Mouse (Mus musculus) kidney, adult 18-20 months (tissue): ENCODE data around the gene Cox6b2.

Source experiments
- DNase-seq: peaks from one replicate; pipeline ENCODE4 v3.0.0; 2021

Cox6b2 gene

DNA sequence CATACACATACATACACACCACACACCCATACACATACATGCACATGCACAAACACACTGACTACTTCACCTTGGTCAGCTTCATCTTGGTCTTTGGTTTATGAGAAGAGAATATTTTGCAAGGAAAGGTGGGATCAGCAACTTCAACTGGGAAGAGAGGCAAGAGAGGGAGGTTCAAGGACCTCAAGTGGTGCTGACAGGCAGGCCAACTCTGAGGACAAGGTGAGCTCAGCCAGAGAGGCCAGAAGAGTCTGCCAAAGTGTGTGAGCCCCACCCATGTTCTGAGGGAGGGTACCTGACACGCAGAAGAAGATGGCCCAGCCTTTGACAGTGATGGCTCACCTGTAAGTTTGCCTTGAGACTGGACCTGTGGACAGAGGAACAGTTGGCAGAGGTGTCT lies 6.8 kb upstream of the Cox6b2 start:
- DNase-seq, result no peak

- DNase-seq, result peak; percentile 55
Measured at GRCm38 (mm10) chr7:4751971-4752820, 698 bp downstream of the Cox6b2 start.

- no peak for DNase-seq
Measured at GRCm38 (mm10) chr7:4749169-4749568, 3.7 kb downstream of the Cox6b2 start.

DNA sequence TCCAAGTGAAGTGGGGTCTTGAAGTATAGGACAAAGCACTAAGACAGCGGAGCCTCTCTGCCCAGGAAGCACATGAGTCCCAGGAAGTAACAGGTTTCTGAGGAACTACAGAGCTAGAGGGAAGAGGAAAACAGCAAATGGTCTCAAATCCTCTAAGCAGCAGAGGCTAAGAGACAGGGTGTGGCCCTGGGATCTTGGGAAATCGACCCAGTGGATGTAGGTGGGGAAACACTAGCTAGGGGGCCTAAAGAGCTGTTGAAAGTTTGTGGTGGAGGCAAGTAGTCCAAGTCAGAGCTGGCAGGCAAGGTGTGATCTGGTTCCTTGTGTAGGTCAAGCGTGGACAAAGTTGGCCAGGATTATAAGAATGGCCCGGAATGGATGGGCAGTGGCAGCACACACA lies 4.6 kb downstream of the Cox6b2 start:
- no peak for DNase-seq

DNA sequence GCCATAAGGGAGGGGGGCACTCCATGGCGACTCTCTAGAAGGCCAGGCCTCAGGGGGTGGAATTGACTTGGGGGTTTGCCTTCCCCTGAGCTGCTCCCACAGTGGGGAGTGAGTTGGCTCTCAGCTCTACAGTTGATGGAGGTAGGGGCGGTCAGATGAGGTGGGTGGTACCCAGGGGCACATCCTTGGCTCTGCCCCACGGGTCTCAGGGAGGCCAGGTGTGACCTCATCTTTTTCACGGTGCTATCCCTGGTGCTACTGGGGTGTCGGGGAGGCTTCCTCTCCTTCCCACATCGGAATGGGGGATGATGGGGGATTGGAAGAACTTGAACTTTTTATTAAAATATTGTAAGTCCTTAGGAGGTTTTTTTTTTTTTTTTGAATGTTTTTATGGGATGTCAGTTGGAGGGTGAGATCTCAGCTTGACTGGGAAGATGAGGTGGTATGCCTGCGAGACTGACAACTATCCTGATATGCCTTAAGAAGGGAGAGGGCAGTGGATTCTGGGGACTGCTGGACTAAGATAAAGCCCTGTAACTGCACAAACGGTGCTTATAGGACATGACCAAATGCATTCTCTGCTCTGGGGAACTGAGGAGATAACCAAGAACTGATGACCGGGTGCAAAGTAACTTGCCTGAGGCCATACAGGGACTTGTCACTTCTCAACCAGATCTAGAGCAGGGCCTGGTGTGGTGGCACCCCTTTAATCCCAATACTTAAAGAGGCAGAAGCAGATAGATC lies 5.6 kb downstream of the Cox6b2 start:
- DNase-seq, result no peak

GRCm38 (mm10) chr7:4746326-4746980 lies 6.4 kb downstream of the Cox6b2 start:
- no peak for DNase-seq

DNA sequence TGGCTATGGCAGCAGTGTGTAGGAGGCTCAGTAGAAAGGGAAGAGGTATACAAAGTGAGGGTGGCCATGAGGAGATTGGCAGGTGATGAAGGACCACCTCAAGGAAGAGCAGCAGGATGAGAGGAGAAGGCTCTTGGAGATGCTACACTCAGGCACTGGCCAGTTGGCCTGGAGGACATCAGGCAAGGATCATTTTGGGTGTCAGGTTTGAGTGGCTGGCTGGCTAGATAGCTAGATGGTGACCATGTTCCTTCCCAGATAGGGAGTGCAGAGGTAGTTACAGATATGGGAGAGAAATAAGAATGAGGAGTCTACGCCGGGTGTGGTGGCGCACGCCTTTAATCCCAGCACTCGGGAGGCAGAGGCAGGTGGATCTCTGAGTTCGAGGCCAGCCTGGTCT lies 8.0 kb downstream of the Cox6b2 start:
- no peak for DNase-seq

DNA sequence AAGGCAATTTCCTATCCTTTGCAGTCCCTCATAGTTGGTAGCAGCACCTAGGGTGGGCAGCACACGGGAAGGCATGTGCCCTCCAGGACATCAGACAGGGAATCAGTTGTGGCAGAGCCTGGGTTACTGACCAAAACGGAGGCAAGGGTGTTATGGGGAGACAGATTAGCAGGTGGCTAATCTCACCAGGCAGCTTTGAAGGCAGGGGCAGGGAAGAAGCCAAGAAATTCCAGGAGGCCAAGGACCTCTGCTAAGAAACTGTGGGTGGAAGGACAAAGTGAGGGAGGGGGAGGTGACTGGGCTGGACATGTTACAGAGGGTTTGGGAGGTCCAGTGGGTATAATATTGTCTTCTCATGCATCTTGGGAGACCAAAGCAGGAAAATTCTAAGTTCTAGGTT lies 9.5 kb downstream of the Cox6b2 start:
- no peak for DNase-seq

DNA sequence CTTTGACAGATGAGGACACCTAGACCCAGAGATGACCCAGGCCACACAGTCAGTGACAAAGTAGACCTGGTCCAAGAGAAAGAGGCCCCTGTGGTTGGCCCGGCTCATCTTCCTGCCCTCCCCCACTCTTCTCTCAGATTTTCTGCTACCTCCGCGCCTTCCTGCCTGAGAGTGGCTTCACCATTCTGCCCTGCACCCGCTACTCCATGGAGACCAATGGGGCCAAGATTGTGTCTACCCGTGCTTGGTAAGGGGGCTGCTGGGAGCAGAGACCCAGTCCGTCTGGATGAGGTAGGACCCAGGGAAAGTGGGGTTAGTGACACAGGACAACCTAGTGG lies 10.4 kb downstream of the Cox6b2 start:
- no peak for DNase-seq

GRCm38 (mm10) chr7:4741672-4742481 lies 11.0 kb downstream of the Cox6b2 start:
- no peak for DNase-seq

- peak; percentile 81 for DNase-seq
Measured at GRCm38 (mm10) chr7:4741151-4741550, 11.7 kb downstream of the Cox6b2 start.

- no peak for DNase-seq
Measured at GRCm38 (mm10) chr7:4740309-4740727, 12.6 kb downstream of the Cox6b2 start.

- peak; percentile 97 for DNase-seq
Measured at GRCm38 (mm10) chr7:4739544-4740275, 13.2 kb downstream of the Cox6b2 start, which contains the start of gene Kmt5c. TSS of gene Kmt5c (plus strand) at chr7:4740115.

- no peak for DNase-seq
Measured at GRCm38 (mm10) chr7:4739041-4739543, 13.8 kb downstream of the Cox6b2 start.

- peak; percentile 44 for DNase-seq
Measured at GRCm38 (mm10) chr7:4732968-4733392, 19.9 kb downstream of the Cox6b2 start.

GRCm38 (mm10) chr7:4731090-4731489 lies 21.8 kb downstream of the Cox6b2 start:
- DNase-seq, result no peak

DNA sequence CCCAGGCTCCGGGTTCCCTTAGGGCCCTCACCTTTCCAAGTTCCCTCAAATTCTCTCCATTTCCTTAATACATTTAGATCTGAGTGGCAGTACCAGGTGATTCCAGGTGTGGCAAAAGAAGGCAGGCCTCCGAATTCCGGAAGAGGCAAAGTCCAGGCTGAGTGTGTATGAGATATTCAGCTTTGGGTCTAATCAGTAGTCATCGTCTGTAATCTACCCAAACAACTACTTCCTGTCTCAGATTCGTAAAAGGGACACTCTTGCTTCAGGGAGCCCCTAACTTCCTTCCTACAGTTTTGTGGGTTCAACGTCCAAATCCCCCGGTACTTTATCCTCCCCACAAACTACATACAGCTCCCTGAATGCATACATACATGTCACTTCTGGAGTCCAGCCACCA lies 27.7 kb downstream of the Cox6b2 start, which contains the start of gene Tmem150b:
Tmem150b (minus strand) TSS at position 81 of the 400 bp plus-strand sequence.
- DNase-seq, result no peak

- no peak for DNase-seq
Measured at GRCm38 (mm10) chr7:4724359-4724758, 28.5 kb downstream of the Cox6b2 start.

DNA sequence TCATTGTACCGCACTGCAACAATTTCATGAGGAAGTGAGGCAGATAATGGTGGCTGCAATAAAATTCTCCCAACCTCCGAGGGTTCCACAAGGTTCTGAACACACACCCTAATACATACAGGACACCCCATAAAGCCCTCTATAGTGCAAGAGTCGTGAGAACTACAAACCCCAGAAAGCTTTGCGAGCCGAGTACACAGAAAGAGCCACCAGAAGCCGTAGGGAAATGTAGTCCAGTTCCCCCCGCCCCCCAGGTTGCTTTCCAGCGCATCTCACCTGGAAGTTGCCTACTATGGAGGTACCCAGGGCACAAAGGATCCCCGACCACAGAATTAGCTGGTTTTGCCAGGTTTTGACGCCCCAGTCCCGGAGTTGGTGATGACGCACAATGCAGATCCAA lies 29.4 kb downstream of the Cox6b2 start:
- DNase-seq, result peak; percentile 21

- DNase-seq, result no peak
Measured at GRCm38 (mm10) chr7:4719276-4719675, 33.6 kb downstream of the Cox6b2 start.

DNA sequence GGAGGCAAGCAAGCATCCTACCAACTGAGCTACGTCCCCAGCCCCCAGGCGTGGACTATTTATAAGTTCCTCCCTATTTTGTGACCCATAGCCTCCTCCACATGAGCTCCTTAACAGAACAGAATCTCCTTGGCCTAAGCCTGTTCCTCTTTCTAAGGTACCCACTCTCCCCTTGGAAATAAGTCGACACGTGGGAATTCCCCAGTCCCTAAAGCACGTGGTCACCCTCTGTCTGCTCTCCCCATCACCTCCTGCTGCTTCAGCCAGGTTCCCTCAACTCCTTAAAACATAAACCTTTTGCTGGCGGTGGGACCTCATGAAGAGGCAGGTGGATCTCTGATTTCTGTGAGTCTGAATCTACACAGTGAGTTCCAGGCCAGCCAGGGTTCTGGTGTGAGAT lies 35.9 kb downstream of the Cox6b2 start:
- no peak for DNase-seq

DNA sequence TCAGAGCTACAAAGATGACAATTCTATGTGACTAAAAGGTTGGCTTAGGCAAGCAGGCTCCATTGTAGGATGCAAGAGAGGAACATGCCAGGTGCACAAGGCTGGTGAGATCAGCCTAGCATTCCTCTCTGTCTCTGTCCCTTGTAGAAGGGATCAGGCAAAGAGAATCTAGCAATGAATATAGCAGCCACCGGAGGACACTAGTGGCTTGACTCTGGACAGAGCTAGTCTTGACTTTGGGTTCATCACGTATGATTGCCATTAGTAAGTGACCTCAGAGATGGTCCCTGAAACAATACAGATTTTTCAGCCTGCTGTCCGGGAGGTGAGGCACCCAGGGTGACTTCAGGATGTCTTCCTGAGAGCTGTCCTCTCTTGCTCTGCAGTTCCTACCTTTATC lies 40.3 kb downstream of the Cox6b2 start:
- no peak for DNase-seq
